In genomic region chr2:167313501-167314326, GRCm38 (mm10) we compare ENCODE assay signal across 8 mouse cellular contexts. TPM values are rescaled to one million over a fixed set of nuclear protein-coding genes. Genes with fewer than 3 reads are reported as not detected.
A peak's percentile ranks its signal among the peaks of the same experiment; 100 is the strongest.
DNase-seq lines count a peak whose midpoint lies in the region; ATAC-seq and TF ChIP-seq lines count a peak whose summit lies in the region.

No protein-coding gene starts in this region.

- 66% methylated on average over 13 of the region's 13 CpGs for WGBS in heart, embryonic 11.5 days (ENCODE audit: insufficient replicate concordance)
- 45% methylated on average over 13 of the region's 13 CpGs for WGBS in lung, postnatal 0 days

- H3K4me2 ChIP-seq in heart, embryonic 11.5 days = no peak overlapping the region
- no peak overlapping the region for H3K4me2 ChIP-seq in lung, postnatal 0 days (replicated peaks; ENCODE audit: low read depth, low read length)

- no peak overlapping the region for H3K9ac ChIP-seq in heart, embryonic 11.5 days (ENCODE audit: low read depth, low read length)
- no peak overlapping the region for H3K9ac ChIP-seq in lung, postnatal 0 days (replicated peaks; ENCODE audit: low read depth)

- peak overlapping the region; percentile 62; the same call in 1 of the 2 replicates for H3K27ac ChIP-seq in heart, embryonic 11.5 days (ENCODE audit: low read depth, low read length)
- H3K27ac ChIP-seq in lung, postnatal 0 days (ENCODE audit: low read length) = peak overlapping the region; percentile 57

- H3K4me1 ChIP-seq in heart, embryonic 11.5 days (ENCODE audit: control insufficient read depth, insufficient read depth, low read length) = peaks cover 52% of the 10 kb centered on the region
- peaks cover 6% of the 10 kb centered on the region; the same call in 1 of the 2 replicates for H3K4me1 ChIP-seq in lung, postnatal 0 days (ENCODE audit: insufficient read depth, low read depth, low read length)

- DNase-seq in urinary bladder, postnatal 14 days (ENCODE audit: low spot score) = peak; percentile 67
- DNase-seq in urinary bladder, adult 18-20 months (ENCODE audit: low spot score in 2 of 2) = no peak
- peak; percentile 86 for DNase-seq in cerebellum, postnatal 10 days
- DNase-seq in kidney, adult 9 months = peak; percentile 88
- peak; percentile 82 for DNase-seq in lung, postnatal 0 days (ENCODE audit: low spot score)
- peak; percentile 66 for DNase-seq in skeletal muscle tissue, adult 2 months (ENCODE audit: low read depth, low spot score)
- no peak for DNase-seq in urinary bladder, adult 2 months (ENCODE audit: low spot score)

- peak; percentile 66 for ATAC-seq in heart, embryonic 11.5 days (replicated peaks; ENCODE audit: insufficient number of reproducible peaks, low FRiP score, low TSS enrichment)
- ATAC-seq in lung, postnatal 0 days = peak; percentile 91

- TF ChIP-seq CTCF in lung, postnatal 0 days (IDR thresholded peaks at IDR 0.05) = no peak

- H3K27me3 ChIP-seq in heart, embryonic 11.5 days (ENCODE audit: control insufficient read depth, insufficient read depth, low read length) = no peaks in the 10 kb centered on the region
- no peaks in the 10 kb centered on the region for H3K27me3 ChIP-seq in lung, postnatal 0 days (replicated peaks; ENCODE audit: insufficient read depth, low read length)

- peaks cover 6% of the 10 kb centered on the region; the same call in 1 of the 2 replicates for H3K36me3 ChIP-seq in heart, embryonic 11.5 days (ENCODE audit: control insufficient read depth, insufficient read depth, low read length)
- no peaks in the 10 kb centered on the region for H3K36me3 ChIP-seq in lung, postnatal 0 days (ENCODE audit: insufficient read depth, low read length)

- H3K4me3 ChIP-seq in heart, embryonic 11.5 days (ENCODE audit: low read depth, low read length) = no peak overlapping the region
- H3K4me3 ChIP-seq in lung, postnatal 0 days (ENCODE audit: low read depth, low read length) = no peak overlapping the region

- peak; percentile 75 for TF ChIP-seq EP300 in lung, postnatal 0 days (IDR thresholded peaks at IDR 0.05)

- H3K9me3 ChIP-seq in heart, embryonic 11.5 days (replicated peaks; ENCODE audit: control insufficient read depth, low read length) = no peaks in the 10 kb centered on the region
- no peaks in the 10 kb centered on the region for H3K9me3 ChIP-seq in lung, postnatal 0 days (ENCODE audit: low read length)

RNA-seq across cellular contexts. Expression of gene B4galt5, which starts 35.3 kb away (rescaled TPM):
- 16.1 and 24.5 TPM in 2 replicates for polyA plus RNA-seq in heart, embryonic 11.5 days (2014; fragmentation: Nextera tagmentation; extraction: Ambion mirVana)
- 10.3 and 12.2 TPM in 2 replicates for polyA plus RNA-seq in lung, postnatal 0 days (2015; fragmentation: Nextera tagmentation; extraction: Ambion mirVana)
- 12.6 and 28.4 TPM in 2 replicates for polyA plus RNA-seq in urinary bladder, adult 2 months (2012; rRNA removed)

Comparison
In these comparisons a context has a peak if more than half of its experiments do, and no peak if none do; other contexts are left out.
1. DNase-seq: peak in urinary bladder, postnatal 14 days (single experiment), cerebellum, postnatal 10 days (2 of 2), kidney, adult 9 months (single experiment), lung, postnatal 0 days (single experiment) and skeletal muscle tissue, adult 2 months (single experiment); none in urinary bladder, adult 18-20 months (0 of 2) and urinary bladder, adult 2 months (single experiment).